Mouse (Mus musculus): Measurements from ENCODE around the gene Pklr. TPM values are rescaled to one million over a fixed set of nuclear protein-coding genes. Genes with fewer than 3 reads are reported as not detected.
A peak's percentile ranks its signal among the peaks of the same experiment; 100 is the strongest.

The Pklr gene
- polyA plus RNA-seq, 1 experiment from 2014 or later: 19.9 TPM

GRCm38 (mm10) chr3:89166945-89167344 lies 31.0 kb downstream of the Pklr start:
- Histone ChIP-seq H3K27me3 (replicated peaks) (no peaks in the 10 kb centered on the region), H3K36me3 (peaks cover 31% of the 10 kb centered on the region), H3K4me1 (peaks cover 16% of the 10 kb centered on the region; the same call in 1 of the 2 replicates), H3K9me3 (no peaks in the 10 kb centered on the region), H3K9ac (no peak overlapping the region), H3K4me2 (no peak overlapping the region), H3K27ac (no peak overlapping the region), H3K4me3 (replicated peaks) (no peak overlapping the region)
- WGBS: 92% methylated on average over 19 of the region's 19 CpGs
- ATAC-seq (ENCODE audit: insufficient read depth, low FRiP score, low read depth): no peak

DNA sequence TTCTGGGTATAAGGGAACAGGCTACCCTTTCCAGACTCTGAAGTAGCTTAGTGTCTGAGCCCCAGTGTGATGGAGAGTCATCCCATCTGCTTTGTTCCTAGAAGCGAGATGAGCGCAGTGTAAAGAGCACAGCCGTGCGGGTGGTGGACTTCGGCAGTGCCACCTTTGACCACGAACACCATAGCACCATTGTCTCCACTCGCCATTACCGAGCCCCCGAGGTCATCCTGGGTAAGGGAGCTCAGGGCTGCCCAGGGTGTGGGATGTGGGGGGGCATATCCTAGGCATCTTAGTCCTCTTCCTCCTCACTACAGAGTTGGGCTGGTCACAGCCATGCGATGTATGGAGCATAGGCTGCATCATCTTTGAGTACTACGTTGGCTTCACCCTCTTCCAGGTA lies 38.9 kb downstream of the Pklr start:
- WGBS: 90% methylated on average over 11 of the region's 11 CpGs
- peaks cover 9% of the 10 kb centered on the region for H3K4me1 ChIP-seq
- peaks cover 52% of the 10 kb centered on the region for H3K36me3 ChIP-seq
- no peak overlapping the region for H3K9ac ChIP-seq
- no peaks in the 10 kb centered on the region for H3K27me3 ChIP-seq (replicated peaks)
- no peak overlapping the region for H3K4me3 ChIP-seq (replicated peaks)
- no peak overlapping the region for H3K27ac ChIP-seq
- no peaks in the 10 kb centered on the region for H3K9me3 ChIP-seq
- no peak for ATAC-seq (ENCODE audit: insufficient read depth, low FRiP score, low read depth)
- no peak overlapping the region for H3K4me2 ChIP-seq

- H3K4me2 ChIP-seq: no peak overlapping the region
- peaks cover 9% of the 10 kb centered on the region for H3K4me1 ChIP-seq
- H3K9ac ChIP-seq: no peak overlapping the region
- H3K4me3 ChIP-seq (replicated peaks): no peak overlapping the region
- WGBS: 92% methylated on average over 10 of the region's 10 CpGs
- no peak overlapping the region for H3K27ac ChIP-seq
- ATAC-seq (ENCODE audit: insufficient read depth, low FRiP score, low read depth): no peak
- H3K27me3 ChIP-seq (replicated peaks): no peaks in the 10 kb centered on the region
- H3K9me3 ChIP-seq: no peaks in the 10 kb centered on the region
- peaks cover 48% of the 10 kb centered on the region for H3K36me3 ChIP-seq
These were observed 39.6 kb downstream of the Pklr start for GRCm38 (mm10) chr3:89175544-89175943.

GRCm38 (mm10) chr3:89176421-89176820 lies 40.5 kb downstream of the Pklr start:
- Histone ChIP-seq H3K9ac (no peak overlapping the region), H3K4me2 (no peak overlapping the region), H3K36me3 (peaks cover 51% of the 10 kb centered on the region), H3K4me3 (replicated peaks) (no peak overlapping the region), H3K9me3 (no peaks in the 10 kb centered on the region), H3K27ac (no peak overlapping the region), H3K27me3 (replicated peaks) (no peaks in the 10 kb centered on the region), H3K4me1 (peaks cover 9% of the 10 kb centered on the region)
- ATAC-seq (ENCODE audit: insufficient read depth, low FRiP score, low read depth): no peak
- WGBS: 80% methylated on average over 7 of the region's 7 CpGs

GRCm38 (mm10) chr3:89177242-89178106 lies 41.5 kb downstream of the Pklr start, which contains the start of gene Scamp3:
Scamp3 (plus strand) TSS chr3:89177473.
- Histone ChIP-seq H3K4me2 (peak within 1 kb of the TSS; percentile 85), H3K27me3 (replicated peaks) (no peaks in the 10 kb centered on the region), H3K9me3 (no peaks in the 10 kb centered on the region), H3K36me3 (peaks cover 57% of the 10 kb centered on the region), H3K4me1 (peaks cover 9% of the 10 kb centered on the region), H3K27ac (peak within 1 kb of the TSS; percentile 77), H3K4me3 (replicated peaks) (peak within 1 kb of the TSS; percentile 69), H3K9ac (peak within 1 kb of the TSS; percentile 77)
- WGBS: under 1% methylated on average over 43 of the region's 43 CpGs
- peak; percentile 95 for ATAC-seq (ENCODE audit: insufficient read depth, low FRiP score, low read depth)

DNA sequence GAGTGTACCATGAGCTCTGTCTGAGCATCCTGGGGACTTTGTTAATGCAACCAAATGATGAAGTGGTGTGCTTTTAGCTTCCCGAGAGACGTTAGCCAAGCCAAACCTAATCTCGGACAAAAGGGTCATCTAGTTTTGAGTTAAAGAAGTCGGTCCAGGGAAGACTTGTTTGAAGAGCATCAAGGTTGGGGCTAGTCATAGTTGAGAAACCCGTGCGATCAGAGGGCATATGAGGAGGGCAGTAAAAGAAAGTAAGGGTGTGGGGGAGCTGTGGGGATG lies 42.1 kb downstream of the Pklr start:
- Histone ChIP-seq H3K9ac (peak overlapping the region; percentile 77), H3K36me3 (peaks cover 51% of the 10 kb centered on the region), H3K27ac (peak overlapping the region; percentile 77), H3K9me3 (no peaks in the 10 kb centered on the region), H3K27me3 (replicated peaks) (no peaks in the 10 kb centered on the region), H3K4me2 (peak overlapping the region; percentile 85), H3K4me1 (peaks cover 12% of the 10 kb centered on the region), H3K4me3 (replicated peaks) (peak overlapping the region; percentile 69)
- no peak for ATAC-seq (ENCODE audit: insufficient read depth, low FRiP score, low read depth)
- WGBS: 4% methylated on average over 6 of the region's 6 CpGs

GRCm38 (mm10) chr3:89179056-89179455 lies 43.1 kb downstream of the Pklr start:
- no peaks in the 10 kb centered on the region for H3K27me3 ChIP-seq (replicated peaks)
- peaks cover 19% of the 10 kb centered on the region for H3K4me1 ChIP-seq
- peaks cover 41% of the 10 kb centered on the region for H3K36me3 ChIP-seq
- no peak overlapping the region for H3K27ac ChIP-seq
- no peak overlapping the region for H3K4me3 ChIP-seq (replicated peaks)
- H3K9me3 ChIP-seq: no peaks in the 10 kb centered on the region
- no peak overlapping the region for H3K9ac ChIP-seq
- 88% methylated on average over 11 of the region's 11 CpGs for WGBS
- no peak overlapping the region for H3K4me2 ChIP-seq
- ATAC-seq (ENCODE audit: insufficient read depth, low FRiP score, low read depth): no peak

- no peak overlapping the region for H3K27ac ChIP-seq
- no peak for ATAC-seq (ENCODE audit: insufficient read depth, low FRiP score, low read depth)
- H3K4me1 ChIP-seq: peaks cover 29% of the 10 kb centered on the region
- H3K9me3 ChIP-seq: no peaks in the 10 kb centered on the region
- H3K27me3 ChIP-seq (replicated peaks): no peaks in the 10 kb centered on the region
- H3K4me3 ChIP-seq (replicated peaks): no peak overlapping the region
- no peak overlapping the region for H3K9ac ChIP-seq
- peaks cover 20% of the 10 kb centered on the region for H3K36me3 ChIP-seq
- H3K4me2 ChIP-seq: no peak overlapping the region
- 91% methylated on average over 27 of the region's 27 CpGs for WGBS
These were observed 46.0 kb downstream of the Pklr start for GRCm38 (mm10) chr3:89181749-89182500.

DNA sequence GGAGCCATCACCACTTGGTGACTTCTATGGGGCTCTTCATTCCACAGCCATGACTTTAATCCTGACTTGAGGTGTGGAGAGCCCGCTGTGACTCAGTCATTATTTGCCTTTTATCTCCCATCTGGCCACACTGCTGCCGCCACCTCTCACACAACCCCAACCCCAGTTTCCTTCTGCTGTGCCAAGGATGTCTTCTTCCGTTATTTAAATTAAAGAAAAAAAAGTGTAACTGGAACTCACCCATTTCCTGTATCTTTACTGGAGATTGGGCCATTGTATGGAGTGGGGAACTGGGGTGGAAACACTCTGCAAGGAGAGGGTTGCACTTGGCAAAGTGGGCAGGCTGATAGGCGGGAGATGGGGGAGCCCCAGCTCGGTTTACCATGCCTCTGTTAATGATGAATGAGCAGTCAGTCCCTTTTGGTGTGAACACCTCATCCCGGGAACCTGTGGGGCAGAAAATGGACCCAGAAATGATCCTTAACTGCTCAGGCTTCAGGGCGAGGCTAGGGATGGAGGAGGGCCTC lies 46.7 kb downstream of the Pklr start:
- peak overlapping the region; percentile 8; the same call in 1 of the 2 replicates for H3K27ac ChIP-seq
- no peak overlapping the region for H3K9ac ChIP-seq
- H3K4me1 ChIP-seq: peaks cover 29% of the 10 kb centered on the region

DNA sequence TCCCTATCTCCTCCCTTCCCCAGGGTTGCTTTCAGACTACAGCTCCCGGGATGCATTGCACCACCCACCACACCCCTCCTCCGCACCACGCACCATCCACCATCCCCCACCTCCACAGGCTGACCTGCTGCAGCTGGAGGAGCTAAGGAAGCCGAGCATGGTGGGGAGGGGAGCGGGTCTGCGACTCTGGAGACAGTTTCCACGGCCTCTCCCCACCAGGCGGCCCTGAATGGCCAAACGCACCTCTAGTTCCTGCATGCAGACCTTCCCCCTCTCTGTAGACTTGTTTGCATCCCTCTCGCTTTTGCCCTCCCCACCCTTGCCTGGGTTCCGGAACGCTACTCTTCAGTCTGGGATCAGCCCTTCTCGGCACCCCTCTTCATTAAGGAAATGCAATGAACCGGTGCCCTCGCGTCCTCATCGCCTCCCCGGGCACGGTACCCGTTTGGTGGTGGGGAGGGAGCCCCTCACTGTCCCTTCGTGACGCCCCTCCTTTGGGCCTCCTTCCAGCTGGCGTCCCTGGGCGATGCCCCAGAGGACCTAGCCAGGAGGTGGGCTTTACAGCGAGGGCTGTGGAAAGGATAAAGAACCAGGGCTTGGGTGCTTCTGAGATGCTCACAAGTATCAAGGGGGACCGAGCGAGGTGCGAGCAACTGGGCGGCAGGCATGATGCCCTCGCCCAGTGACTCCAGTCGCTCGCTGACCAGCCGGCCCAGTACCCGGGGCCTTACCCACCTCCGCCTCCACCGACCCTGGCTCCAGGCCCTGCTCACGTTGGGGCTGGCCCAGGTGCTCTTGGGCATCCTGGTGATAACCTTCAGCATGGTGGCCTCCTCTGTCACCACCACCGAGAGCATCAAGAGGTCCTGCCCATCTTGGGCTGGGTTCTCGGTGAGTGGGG lies 47.4 kb downstream of the Pklr start, which contains the start of gene Fam189b:
TSS of gene Fam189b (plus strand) at position 86 of the 901 bp plus-strand sequence.
- Histone ChIP-seq H3K36me3 (peaks cover 27% of the 10 kb centered on the region), H3K9ac (peak within 1 kb of the TSS; percentile 60), H3K4me3 (replicated peaks) (peak within 1 kb of the TSS; percentile 68), H3K4me1 (peaks cover 27% of the 10 kb centered on the region), H3K4me2 (peak within 1 kb of the TSS; percentile 84), H3K27me3 (replicated peaks) (no peaks in the 10 kb centered on the region), H3K27ac (peak within 1 kb of the TSS; percentile 84), H3K9me3 (no peaks in the 10 kb centered on the region)
- ATAC-seq (ENCODE audit: insufficient read depth, low FRiP score, low read depth): peak; percentile 93
- 6% methylated on average over 39 of the region's 39 CpGs for WGBS

More for the DNA sequence above, 46.7 kb downstream of the Pklr start:
- H3K9me3 ChIP-seq: no peaks in the 10 kb centered on the region
- peaks cover 20% of the 10 kb centered on the region for H3K36me3 ChIP-seq
- no peaks in the 10 kb centered on the region for H3K27me3 ChIP-seq (replicated peaks)
- peak overlapping the region; percentile 84 for H3K4me2 ChIP-seq
- no peak for ATAC-seq (ENCODE audit: insufficient read depth, low FRiP score, low read depth)
- H3K4me3 ChIP-seq (replicated peaks): peak overlapping the region; percentile 68; the same call in 1 of the 2 replicates
- 41% methylated on average over 7 of the region's 7 CpGs for WGBS

DNA sequence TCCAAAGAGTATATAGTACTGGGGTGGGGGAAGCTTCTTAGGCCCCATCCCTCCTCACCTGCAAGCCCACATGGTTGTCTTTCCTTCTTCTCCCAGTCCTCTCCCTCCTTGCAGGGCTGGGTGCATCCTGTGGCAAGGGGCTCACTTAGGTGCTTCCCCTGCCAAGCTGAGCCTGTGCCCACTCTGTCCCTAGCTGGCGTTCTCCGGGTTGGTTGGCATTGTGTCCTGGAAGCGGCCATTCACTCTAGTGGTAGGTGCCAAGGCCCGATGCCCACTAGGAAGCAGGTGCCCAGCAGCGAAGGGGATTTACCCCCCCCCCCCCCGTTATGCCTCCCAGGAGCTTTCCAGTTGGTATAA lies 48.0 kb downstream of the Pklr start:
- H3K9ac ChIP-seq: peak overlapping the region; percentile 60; the same call in 1 of the 2 replicates
- ATAC-seq (ENCODE audit: insufficient read depth, low FRiP score, low read depth): no peak
- H3K9me3 ChIP-seq: no peaks in the 10 kb centered on the region
- 84% methylated on average over 6 of the region's 6 CpGs for WGBS
- H3K4me1 ChIP-seq: peaks cover 21% of the 10 kb centered on the region
- H3K27me3 ChIP-seq (replicated peaks): no peaks in the 10 kb centered on the region
- H3K4me2 ChIP-seq: peak overlapping the region; percentile 84
- H3K4me3 ChIP-seq (replicated peaks): peak overlapping the region; percentile 68
- H3K36me3 ChIP-seq: peaks cover 34% of the 10 kb centered on the region
- no peak overlapping the region for H3K27ac ChIP-seq
